Mouse (Mus musculus): ENCODE data around the gene Crip1.

Crip1 gene

DNA sequence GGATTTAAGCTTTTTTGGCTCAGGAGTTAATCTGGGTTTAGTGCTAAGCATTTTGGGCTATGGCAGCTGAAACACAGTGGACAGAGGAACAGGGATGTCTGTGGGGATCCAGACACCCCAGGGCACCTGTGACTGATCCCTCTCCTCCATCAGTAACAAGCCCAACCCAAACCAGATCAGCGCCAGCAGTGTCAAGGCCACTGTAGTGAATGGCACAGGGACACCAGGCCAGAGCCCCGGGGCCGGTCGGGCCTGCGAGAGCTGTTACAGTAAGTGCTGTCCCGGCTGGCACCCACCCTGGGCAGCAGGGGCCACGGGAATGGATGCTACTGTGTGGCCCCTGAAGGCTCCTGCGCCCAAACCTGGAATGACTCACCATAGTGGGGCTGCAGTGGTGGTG is 15.4 kb upstream of the Crip1 start:
- no peak for DNase-seq (ENCODE audit: low read depth)

DNA sequence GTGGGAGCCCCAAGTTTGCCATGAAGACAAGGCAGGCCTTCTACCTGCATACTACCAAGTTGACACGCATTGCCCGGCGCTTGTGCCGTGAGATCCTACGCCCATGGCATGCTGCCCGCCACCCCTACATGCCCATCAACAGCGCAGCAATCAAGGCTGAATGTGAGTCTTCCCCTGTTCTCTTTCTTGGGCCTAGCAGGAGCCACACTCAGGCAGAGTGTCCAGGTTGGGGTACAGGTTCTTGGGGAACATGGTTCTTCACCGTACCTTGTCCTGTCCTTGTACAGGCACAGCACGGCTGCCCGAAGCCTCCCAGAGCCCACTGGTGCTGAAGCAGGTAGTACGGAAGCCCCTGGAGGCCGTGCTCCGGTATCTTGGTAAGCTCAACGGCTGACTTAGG is 14.5 kb upstream of the Crip1 start:
- DNase-seq (ENCODE audit: low read depth) = no peak

DNA sequence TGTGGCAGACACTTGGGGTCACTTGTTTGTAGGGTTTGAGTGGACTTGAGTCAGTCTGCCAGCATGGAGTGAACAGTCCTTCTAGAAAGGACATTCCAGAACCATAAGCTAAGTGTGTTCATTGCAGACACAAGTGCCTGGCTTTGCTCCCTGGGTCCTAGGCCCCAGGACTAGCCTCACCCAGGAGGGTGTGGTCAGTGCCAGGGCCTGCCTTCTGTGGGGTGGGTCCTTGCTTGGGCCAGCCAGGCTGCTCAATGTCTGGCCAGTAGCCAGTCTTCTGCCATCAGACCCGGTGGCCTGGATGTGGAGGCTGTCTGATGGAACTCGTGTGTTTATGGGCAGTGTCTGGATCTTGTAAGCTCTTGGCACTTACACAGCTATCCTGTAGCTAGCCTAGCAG is 13.5 kb upstream of the Crip1 start:
- DNase-seq (ENCODE audit: low read depth) = no peak

DNA sequence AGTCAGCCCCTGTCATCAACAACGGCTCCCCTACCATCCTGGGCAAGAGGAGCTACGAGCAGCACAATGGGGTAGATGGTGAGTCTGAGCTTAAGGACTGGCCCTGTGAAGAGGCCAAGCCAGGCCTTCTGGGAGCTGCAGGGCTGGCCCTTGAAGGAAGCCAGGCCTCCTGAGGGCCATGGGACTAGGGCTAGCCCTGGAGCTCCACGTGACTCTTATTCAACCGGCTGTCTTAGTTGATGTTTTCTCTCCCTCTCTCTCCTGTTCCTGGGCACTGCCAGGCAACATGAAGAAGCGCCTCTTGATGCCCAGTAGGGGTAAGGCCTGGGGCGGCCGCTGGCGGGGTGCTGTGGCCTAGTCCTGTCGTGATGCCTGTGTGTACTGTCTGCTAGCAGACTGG is 12.9 kb upstream of the Crip1 start:
- DNase-seq (ENCODE audit: low read depth) = no peak

DNA sequence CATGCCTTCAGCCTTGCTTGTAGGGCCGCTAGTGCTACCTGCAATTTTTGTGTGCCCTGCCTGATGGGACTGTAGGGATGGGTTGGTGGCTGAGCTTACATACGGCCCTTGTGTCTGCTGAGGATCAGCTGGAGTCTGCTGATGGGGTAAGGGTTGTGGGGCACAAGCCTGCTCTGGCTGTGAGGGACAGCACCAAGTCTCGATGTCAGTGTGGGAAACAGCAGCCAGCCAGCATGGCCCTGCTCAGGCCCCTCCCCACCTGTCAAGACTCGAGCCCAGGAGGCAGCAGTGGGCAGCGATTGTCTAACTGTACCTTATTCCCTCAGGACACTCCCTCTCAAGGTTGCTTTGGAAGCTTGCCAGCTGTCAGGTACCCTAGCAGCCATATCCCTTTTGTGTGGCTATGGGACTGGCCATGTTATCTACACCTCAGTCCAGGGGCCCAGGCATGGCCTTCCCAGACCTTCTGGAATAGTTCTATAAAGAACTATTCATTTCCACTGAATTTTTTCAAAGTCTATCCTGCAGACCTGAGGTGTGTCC is 12.2 kb upstream of the Crip1 start:
- DNase-seq (ENCODE audit: low read depth) = no peak

DNA sequence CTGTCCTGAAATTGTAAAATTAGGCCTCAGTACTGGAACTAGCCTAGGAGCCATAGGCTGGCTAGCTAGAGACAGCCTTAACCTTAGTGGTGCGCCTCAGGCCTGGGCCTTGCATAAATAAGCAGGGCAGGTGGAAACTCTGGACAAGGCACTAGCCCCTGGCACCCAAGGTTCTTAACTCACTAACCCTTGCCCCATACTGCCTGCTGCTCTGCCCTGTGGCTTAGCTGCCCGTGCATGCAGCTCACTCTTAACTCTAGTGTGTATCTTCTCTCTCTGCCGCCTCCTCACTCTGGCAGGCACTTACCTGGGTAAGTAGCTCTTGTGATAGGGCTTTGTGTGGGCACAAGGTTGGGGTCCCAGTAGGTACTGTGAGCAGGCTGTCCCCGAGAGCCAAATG is 11.6 kb upstream of the Crip1 start:
- DNase-seq (ENCODE audit: low read depth) = no peak

DNA sequence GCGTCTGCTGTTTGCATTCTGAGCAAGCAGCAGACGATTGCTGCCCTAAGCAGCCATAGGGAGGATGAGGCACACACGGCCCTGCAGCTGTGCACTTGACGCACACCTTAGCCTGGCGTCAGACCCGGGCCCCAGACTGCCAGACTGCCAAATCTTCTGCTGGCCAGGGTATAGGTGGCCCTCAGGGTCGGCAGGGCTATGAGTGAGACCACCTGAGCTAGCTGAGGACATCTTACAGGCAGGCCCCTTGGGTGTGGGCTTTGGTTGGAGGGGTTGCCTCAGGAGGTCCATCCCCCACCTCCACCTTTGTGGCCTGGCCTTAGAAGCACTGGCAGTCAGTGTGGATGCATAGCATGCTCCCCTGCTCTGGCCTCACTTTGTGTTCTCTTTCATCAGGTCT is 10.7 kb upstream of the Crip1 start:
- DNase-seq (ENCODE audit: low read depth) = no peak

DNA sequence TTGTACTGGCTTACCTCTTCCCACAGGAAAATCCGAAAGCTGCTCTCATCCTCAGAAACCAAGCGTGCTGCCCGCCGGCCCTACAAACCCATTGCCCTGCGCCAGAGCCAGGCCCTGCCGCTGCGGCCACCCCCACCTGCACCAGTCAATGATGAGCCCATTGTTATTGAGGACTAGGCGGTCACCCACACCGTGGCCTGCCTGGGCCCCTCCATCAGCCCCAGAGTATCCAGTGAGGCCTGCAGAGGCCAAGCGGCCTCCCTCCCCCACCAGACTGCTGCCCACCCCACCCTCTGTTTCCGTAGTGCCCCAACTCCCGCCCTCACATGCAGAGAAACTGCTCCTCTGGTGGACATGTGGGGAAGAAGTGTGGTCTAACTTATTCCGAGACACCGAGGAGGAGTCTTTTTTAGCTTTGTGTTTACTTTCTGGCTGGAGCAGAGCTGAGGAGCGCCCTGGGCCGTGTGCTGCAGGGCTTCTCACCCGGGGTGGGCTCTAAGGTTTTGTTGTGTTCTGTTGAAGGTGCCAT is 9.6 kb upstream of the Crip1 start:
- no peak for DNase-seq (ENCODE audit: low read depth)

DNA sequence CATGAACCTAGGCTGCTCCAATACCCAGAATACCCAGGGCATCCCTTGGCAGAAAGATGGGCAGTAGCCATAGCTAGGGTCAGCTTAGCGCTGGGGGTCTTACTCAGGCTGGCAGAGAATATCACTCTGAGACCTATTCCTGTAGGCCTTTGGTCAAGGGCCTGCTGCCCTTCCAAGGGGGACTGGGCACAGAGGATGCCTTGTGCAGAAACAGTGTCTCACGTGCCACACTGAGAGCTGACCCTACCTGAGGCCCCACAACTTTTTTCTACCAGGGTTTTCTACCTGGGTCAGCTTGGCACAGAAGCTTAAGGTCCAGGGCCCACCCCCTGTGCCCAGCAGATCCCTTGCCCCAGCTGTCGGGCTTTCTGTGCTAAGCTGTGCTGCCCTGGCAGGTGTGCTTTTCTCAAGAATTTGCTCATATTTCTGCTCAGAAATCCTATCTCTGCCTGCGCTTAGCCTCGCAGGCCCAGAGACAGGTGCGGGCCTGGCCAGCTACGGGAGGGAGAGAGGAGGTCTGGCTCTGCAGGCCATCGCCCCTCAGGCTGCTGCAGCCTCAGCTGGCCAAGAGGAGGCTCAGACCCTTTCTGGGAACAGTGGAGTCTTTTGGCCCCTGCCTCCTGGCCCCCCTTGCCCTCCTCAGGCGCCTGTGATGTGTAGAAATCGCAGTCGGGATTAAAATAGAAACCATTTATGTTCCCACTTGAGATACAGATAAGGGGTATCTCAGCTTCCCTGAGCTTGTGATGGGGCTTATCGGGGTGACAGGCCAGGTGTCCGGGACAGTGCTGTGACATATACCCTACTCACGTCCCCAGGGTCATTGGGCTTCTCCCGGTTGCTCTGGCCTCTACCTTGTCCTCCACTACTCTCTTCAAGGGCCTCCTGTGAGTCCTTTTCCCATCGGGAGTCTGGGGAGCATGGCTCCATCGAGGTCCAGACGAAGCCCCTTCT is 8.6 kb upstream of the Crip1 start:
- DNase-seq (ENCODE audit: low read depth) = no peak

DNA sequence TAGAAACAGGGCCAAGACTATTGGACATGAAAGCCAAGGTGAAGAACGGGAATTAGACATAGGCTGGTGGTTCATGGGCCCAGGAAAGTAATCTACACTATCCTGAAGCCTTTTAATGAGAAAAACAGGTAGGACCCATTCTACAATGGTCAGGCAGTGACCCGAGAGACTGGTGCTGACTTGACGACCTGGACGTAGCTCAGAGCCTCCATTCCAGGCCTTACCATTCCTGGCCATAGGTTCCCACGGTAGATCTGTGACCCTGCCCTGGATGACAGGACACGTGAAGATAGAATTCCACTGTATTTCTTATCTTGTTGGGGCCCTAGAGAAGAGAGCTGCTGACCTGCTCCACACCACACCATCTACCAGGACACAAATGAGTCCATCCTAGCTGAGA is 7.8 kb upstream of the Crip1 start:
- DNase-seq (ENCODE audit: low read depth) = no peak

DNA sequence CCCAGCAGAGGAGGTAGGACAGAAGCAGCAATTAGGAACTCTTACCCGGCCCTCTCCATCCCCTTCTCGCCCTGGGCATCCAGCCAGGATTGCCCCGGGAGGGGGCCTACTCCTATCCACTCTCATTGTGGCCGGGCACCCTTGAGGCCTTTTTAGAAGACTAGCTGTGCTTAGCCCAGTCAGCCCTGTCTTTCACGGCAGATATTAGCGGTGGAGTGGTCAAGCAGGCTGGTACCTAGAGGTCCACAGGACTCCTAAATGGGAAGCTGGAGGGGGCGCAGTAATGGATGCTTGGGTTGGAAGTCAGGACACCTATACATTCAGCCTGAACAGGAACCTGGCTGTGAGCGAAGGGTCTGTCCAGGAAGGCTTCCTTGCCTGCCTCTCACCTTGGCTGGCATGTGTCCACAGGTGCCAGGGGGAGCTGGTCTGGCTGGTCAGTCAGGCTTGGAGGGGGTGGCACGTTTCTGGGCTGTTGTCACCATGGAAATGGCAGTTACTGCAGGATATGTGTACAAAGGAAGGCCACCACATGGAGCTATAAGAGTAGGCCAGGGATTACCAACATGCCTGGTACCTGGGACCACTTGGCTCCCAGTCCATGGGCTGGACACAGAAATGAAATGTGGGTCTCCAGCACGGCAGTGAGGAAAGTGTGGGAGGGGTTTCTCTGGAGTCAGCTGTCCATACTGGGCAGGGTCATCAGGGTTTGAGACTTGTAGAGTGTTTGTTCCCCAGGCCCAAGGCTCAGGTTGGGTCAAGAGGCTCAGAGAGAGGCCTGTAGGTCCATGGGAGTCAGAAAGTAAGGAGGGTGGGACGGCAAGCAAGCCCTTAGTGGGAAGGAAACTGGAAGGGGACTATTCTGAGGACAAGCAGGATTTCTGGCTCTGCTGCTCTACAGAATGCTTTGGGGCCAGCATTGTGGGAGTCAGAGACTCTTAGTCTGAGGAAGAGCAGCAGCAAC is 6.9 kb upstream of the Crip1 start:
- DNase-seq (ENCODE audit: low read depth) = no peak

DNA sequence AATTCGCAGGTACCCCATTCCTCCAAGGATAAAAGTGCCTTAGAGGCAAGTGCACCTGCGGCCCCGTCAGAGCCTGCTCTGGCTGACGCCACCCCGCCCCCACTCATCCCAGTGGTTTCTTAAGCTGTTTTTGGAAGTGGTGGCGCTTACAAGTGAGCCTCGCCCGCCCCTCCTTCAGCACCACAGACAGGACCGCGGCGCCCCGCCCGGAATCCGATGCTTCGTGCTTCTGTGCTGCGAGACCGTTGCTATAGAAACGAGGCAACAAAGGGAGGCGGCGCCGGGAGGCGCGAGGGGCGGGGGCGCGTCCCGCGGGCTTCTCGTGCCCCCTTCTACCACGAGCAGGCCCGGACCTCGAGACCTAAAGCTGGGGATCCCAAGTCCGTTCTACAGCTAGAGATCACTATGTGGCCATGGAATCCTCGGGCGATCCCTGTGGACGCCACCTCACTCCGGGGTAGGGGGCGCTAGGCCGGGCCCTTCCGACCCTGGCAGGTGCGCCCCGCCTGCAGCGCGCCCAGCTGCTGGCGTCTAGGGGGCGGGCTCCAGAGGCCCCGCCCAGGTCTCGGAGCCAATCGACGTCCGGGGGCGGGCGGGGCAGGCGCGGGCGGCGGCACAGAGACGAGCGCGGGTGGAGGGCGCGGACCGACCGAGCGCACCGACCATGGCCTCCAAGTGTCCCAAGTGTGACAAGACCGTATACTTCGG is 6.1 kb upstream of the Crip1 start, which contains the start of gene Crip2:
TSS of gene Crip2 (plus strand) at position 329 of the 708 bp plus-strand sequence.
- no peak for DNase-seq (ENCODE audit: low read depth)

DNA sequence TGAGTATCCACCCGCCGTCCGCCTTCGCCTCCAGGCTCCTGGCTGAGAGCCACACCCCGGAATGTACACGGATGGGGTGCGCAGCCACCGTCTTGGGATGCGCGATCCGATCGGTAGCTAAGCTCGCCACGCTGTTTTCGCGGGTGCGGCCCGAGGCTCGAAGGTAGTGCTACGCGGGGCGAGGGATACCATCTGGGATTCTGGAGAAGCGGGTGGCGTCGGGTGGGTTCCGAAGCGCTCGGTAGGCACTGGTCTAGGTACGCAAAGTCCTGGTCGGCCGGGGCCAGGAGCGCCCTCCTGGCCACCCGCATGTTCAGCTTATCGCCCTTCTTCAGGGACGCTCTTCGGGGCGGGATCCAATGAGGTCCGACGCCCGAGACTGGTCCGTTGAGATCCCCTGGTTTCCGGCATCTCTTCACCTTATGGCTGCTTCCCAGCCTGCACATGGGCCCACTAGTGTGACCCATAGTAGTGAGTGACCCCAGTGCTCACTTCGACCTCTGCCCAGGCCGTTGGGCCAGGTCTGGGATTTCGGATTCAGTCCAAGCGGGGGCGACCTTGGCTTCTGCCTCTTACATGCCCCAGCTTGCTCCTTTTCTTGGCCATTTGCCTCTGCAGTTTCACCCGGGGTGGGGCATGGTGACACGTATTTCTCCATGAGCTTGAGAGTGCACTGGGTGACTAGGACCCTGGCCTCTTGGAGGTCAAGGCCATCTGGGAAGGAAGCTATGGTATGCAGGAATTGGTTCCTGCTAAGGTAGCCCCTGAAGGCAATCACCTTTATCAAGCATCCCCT is 5.3 kb upstream of the Crip1 start:
- no peak for DNase-seq (ENCODE audit: low read depth)

DNA sequence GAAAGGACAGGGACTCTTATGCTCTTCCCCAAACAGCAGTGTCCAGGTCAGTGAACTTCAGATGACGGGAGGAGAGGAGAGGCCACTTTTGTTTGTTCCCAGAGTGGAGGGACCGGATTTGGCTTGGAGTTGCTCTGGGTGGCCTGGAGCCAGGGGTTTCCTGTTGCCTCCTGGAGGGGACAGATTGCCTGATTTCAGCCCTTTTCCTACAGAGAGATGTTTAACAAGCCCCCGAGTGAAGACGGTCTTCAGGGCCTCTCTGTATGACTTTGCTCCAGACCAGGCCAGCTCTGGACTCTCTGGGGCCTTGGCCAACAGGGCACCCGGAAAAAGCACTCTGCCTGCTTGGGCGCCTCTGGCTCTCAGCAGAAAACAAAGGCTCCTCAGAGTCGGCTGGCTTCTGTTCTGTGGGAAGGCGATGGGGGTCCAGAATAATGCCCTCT is 4.6 kb upstream of the Crip1 start:
- no peak for DNase-seq (ENCODE audit: low read depth)

DNA sequence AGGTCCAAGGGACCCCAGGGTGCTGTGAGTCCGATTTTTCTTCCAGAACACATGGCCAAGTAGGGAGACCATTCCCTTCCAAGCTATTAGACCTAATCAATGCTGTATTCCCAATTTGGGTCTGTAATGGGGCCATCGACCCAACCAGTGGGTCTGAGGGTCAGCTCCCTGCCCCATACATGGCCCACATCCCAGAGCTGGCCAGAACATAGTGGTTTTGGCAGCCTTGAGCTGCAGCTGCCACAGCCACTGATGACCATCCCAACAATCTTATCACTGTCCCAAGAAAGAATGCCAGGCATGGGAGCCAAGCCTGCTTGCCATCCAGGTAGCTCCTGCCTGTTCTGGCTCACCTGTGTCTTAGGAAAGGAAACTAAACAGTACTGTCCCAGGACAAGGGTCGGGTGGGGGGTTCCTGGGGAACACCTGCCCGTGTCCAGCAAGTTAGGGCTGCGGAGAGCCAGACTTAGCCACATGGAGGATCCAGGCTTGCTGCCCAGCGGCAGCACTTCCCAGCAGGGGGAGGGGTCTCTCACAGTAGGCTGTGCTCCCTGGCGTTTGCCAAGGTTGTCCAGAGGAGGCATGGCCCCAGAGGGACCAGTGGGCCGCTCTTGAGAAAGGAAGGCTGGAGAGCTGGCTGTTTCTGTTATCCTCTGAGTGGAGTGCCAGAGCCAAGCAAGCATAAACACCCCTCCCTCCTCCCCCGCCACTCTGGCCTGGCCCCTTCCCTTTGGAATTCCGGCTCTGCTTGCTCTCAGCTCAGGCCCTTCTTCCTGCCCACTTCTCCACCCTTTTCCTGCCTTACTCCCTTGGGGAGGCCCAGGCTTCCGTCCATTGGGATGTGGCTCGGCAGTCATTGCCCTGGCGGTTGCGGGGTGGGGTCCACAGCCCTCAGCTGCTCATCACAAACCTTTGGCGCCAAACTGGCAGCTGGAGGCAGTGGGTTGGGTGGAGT is 3.8 kb upstream of the Crip1 start:
- no peak for DNase-seq (ENCODE audit: low read depth)

DNA sequence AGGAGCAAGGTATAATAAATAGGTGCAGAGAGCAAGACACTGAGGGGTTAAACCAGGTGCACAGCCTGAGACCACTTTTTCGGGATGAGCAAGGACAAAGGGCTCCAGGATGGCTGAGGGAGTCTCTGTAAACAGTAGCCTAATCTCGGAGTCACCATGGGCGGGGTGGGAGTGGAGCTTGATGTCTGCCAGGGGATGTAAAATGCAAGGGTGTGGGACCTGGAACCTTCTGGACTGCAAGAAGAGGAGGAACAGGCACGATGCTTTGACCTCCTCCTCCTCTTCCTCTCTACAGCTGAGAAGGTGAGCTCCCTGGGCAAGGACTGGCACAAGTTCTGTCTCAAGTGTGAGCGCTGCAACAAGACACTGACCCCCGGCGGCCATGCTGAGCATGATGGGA is 3.0 kb upstream of the Crip1 start:
- no peak for DNase-seq (ENCODE audit: low read depth)

DNA sequence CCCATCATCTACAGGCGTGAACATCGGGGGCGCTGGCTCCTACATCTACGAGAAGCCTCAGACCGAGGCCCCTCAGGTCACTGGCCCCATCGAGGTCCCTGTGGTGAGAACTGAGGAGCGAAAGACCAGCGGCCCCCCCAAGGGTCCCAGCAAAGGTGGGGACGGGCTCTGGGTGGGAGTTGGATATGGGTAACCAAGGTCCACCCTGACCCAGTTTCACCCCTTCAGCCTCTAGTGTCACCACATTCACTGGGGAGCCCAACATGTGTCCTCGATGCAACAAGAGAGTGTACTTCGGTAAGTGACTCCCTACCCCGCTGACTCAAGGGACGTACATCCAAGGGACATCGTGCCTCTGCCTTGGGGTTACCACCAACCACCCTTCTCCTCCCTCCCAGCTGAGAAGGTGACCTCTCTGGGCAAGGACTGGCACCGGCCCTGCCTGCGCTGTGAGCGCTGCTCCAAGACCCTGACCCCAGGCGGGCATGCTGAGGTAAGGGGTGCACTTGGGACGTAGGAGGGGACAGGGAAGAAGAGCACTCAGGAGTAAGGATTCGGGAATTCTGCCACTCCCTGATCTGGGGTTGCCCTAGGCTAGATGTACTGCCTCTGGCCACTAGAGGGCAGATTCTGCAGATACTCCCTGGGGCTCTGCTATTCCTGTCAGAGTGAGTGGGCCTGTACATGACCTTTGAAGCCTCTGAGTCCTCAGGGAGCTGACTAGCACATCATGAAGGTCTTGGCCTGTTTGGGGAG is 1.9 kb upstream of the Crip1 start:
- no peak for DNase-seq (ENCODE audit: low read depth)

DNA sequence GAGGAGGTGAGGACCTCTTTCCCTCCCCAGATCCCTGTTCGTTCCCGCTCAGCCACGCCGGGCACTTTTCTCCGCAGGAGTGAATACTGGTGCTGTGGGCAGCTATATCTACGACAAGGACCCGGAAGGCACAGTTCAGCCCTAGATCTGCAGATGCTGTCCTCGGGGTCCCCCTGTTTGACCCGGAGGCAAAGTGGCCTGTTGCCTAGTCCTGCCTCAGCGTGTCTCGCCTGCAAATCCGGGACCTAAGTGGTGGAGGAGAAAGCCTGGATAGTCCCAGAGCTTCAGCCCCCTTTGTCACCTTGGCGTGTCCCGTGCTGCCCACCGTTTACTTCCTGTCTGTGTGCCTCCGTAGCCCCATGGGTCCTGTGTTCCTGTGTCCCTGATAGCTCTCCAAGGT is 1.2 kb upstream of the Crip1 start:
- DNase-seq (ENCODE audit: low read depth) = no peak

DNA sequence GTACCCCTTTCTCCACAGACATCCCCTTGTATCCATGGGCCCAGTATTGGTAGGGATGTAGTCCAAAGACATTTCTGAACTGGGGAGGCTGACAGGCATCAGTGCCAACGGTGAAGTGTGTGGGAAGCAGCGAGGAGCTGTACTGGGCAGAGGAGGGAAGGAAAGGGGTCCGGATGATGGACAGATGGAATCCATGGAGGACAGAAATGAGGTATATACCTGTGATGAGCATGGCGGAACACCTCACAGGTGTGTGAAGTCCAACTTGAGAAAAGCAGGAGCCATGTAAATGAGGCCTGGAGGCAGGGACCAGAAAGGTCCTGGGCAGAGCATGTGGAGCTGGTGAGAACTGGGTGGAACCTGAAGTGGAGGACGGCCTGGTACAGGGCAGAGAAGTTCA is 525 bp upstream of the Crip1 start:
- no peak for DNase-seq (ENCODE audit: low read depth)

All from c-Kit-positive CD71-negative TER-119-negative erythroid progenitor cells, embryonic 14.5 days (primary cell).